Mouse (Mus musculus): ENCODE results near the gene Vsnl1.

Vsnl1 gene

GRCm38 (mm10) chr12:11436497-11437265 lies at the start of gene Vsnl1:
Gene Vsnl1, minus strand, starts transcription at chr12:11436613.
- DNase-seq: peak; percentile 94

GRCm38 (mm10) chr12:11456632-11457031 lies 20.2 kb upstream of the Vsnl1 start:
- no peak for DNase-seq

GRCm38 (mm10) chr12:11456213-11456612 lies 19.8 kb upstream of the Vsnl1 start:
- no peak for DNase-seq

GRCm38 (mm10) chr12:11455549-11456194 lies 19.3 kb upstream of the Vsnl1 start, which contains the start of gene Rad51ap2:
Gene Rad51ap2, plus strand, starts transcription at chr12:11456079.
- peak; percentile 90 for DNase-seq

- no peak for DNase-seq
Observed at GRCm38 (mm10) chr12:11454146-11454545, 17.7 kb upstream of the Vsnl1 start.

- DNase-seq: no peak
Observed at GRCm38 (mm10) chr12:11437907-11438447, 1.6 kb upstream of the Vsnl1 start.

GRCm38 (mm10) chr12:11437266-11437906 lies 973 bp upstream of the Vsnl1 start:
- peak; percentile 86 for DNase-seq

- DNase-seq: no peak
Observed at GRCm38 (mm10) chr12:11436023-11436350, 426 bp downstream of the Vsnl1 start.

GRCm38 (mm10) chr12:11435246-11436022 lies 979 bp downstream of the Vsnl1 start:
- DNase-seq: no peak

- no peak for DNase-seq
Observed at GRCm38 (mm10) chr12:11434446-11434845, 2.0 kb downstream of the Vsnl1 start.

- DNase-seq: no peak
Observed at GRCm38 (mm10) chr12:11433716-11434115, 2.7 kb downstream of the Vsnl1 start.

GRCm38 (mm10) chr12:11433126-11433525 lies 3.3 kb downstream of the Vsnl1 start:
- DNase-seq: no peak

- no peak for DNase-seq
Observed at GRCm38 (mm10) chr12:11427396-11427795, 9.0 kb downstream of the Vsnl1 start.

GRCm38 (mm10) chr12:11418112-11418511 lies 18.3 kb downstream of the Vsnl1 start:
- DNase-seq: no peak

GRCm38 (mm10) chr12:11407679-11408078 lies 28.7 kb downstream of the Vsnl1 start:
- DNase-seq: no peak

- DNase-seq: no peak
Observed at GRCm38 (mm10) chr12:11398791-11399190, 37.6 kb downstream of the Vsnl1 start.

GRCm38 (mm10) chr12:11397029-11397428 lies 39.4 kb downstream of the Vsnl1 start:
- no peak for DNase-seq

GRCm38 (mm10) chr12:11395470-11395869 lies 40.9 kb downstream of the Vsnl1 start:
- no peak for DNase-seq

- DNase-seq: no peak
Observed at GRCm38 (mm10) chr12:11392525-11392924, 43.9 kb downstream of the Vsnl1 start.

- DNase-seq: no peak
Observed at GRCm38 (mm10) chr12:11391244-11391949, 45.0 kb downstream of the Vsnl1 start.

- no peak for DNase-seq
Observed at GRCm38 (mm10) chr12:11389141-11389540, 47.3 kb downstream of the Vsnl1 start.

GRCm38 (mm10) chr12:11384754-11385153 lies 51.7 kb downstream of the Vsnl1 start:
- no peak for DNase-seq
